Mouse (Mus musculus): ENCODE measurements at regions not wholly inside any gene's neighbourhood (a gene's known extent, or its start where the extent isn't known, plus 50 kb on each side); places are given as distances from the start of the nearest gene placed in this dataset.

- TF ChIP-seq CTCF (IDR thresholded peaks at IDR 0.05; ENCODE audit: control insufficient read depth, insufficient read depth, insufficient replicate concordance, low read depth, low read length) (no peak), POLR2A (IDR thresholded peaks at IDR 0.05; ENCODE audit: control insufficient read depth, low read depth, low read length) (no peak)
These were observed 179.1 kb upstream of the Spats2l start for GRCm38 (mm10) chr1:57594815-57595214.

Data from testis, adult 2 months (tissue).